Mouse (Mus musculus) midbrain, embryonic 14.5 days (tissue): ENCODE data around the gene Lin52. TPM values are rescaled to one million over a fixed set of nuclear protein-coding genes. Genes with fewer than 3 reads are reported as not detected.

Experiments
- ATAC-seq: fragments of 200-750 bp; cut with Nextera tagmentation; 2 replicates; pipeline ENCODE4 v1.8.0; 2017; ENCODE audit warnings: moderate number of reproducible peaks, moderate library complexity; ENCODE audit not compliant: low FRiP score, low TSS enrichment
- DNase-seq: peaks from one replicate; pipeline ENCODE4 v3.0.0-alpha.2; 2015
- H3K27ac ChIP-seq: fragments of 300-500 bp; sonication (generic); replicated peaks from 2 replicates; pipeline ENCODE4 v1.5.1; 2014; ENCODE audit warnings: mild to moderate bottlenecking, low read depth, low read length, moderate library complexity
- H3K27me3 ChIP-seq: fragments of 300-500 bp; sonication (generic); 2 replicates; pipeline ENCODE4 v1.6.1; 2014; ENCODE audit warnings: low read length, control low read depth, mixed read lengths; ENCODE audit not compliant: control insufficient read depth, insufficient read depth
- H3K36me3 ChIP-seq: fragments of 300-500 bp; sonication (generic); 2 replicates; pipeline ENCODE4 v1.6.1; 2014; ENCODE audit warnings: low read length, control low read depth; ENCODE audit not compliant: control insufficient read depth, insufficient read depth
- H3K4me1 ChIP-seq: fragments of 300-500 bp; sonication (generic); 2 replicates; pipeline ENCODE4 v1.6.1; 2014; ENCODE audit warnings: mild to moderate bottlenecking, antibody characterized with exemption, low read length, control low read depth; ENCODE audit not compliant: control insufficient read depth, insufficient read depth
- H3K4me2 ChIP-seq: fragments of 300-500 bp; sonication (generic); 2 replicates; pipeline ENCODE4 v1.6.1; 2014; ENCODE audit warnings: mild to moderate bottlenecking, low read length, moderate library complexity
- H3K4me3 ChIP-seq: fragments of 300-500 bp; sonication (generic); replicated peaks from 2 replicates; pipeline ENCODE4 v1.5.1; 2014; ENCODE audit warnings: low read depth, low read length
- H3K9ac ChIP-seq: fragments of 300-500 bp; sonication (generic); replicated peaks from 2 replicates; pipeline ENCODE4 v1.6.1; 2014; ENCODE audit warnings: mild to moderate bottlenecking, low read length, moderate library complexity
- H3K9me3 ChIP-seq: fragments of 300-500 bp; sonication (generic); 2 replicates; pipeline ENCODE4 v1.6.1; 2016; ENCODE audit warnings: low read length, control low read depth, mixed read lengths; ENCODE audit not compliant: control insufficient read depth
- WGBS: fragments of 180-500 bp; shearing (Covaris S2); extraction: QIAGEN DNeasy Blood & Tissue Kit; methylation state at CpG from one replicate; pipeline ENCODE4 v1.1.7; 2014; 5-methylcytosine and 5-hydroxymethylcytosine counted together
- polyA plus RNA-seq: library from polyadenylated mRNA; unstranded; fragments of >200 nt; fragmentation: Nextera tagmentation; extraction: Ambion mirVana; gene quantifications from 2 replicates; pipeline ENCODE4 v1.2.1, GENCODE M21; 2014

The Lin52 gene
- polyA plus RNA-seq, 1 experiment from 2014 or later = 41.5 TPM

- H3K9me3 ChIP-seq = no peaks in the 10 kb centered on the region
- H3K27ac ChIP-seq = peak overlapping the region; percentile 9; the same call in 1 of the 2 replicates
- under 1% methylated on average over 54 of the region's 54 CpGs for WGBS
- peak; percentile 96 for DNase-seq
- peak; percentile 69 for ATAC-seq
- H3K4me1 ChIP-seq = 0 out of 2 replicates have a peak, but pooled peaks cover 4% of the 10 kb centered on the region
- peak overlapping the region; percentile 46 for H3K4me3 ChIP-seq
- peak overlapping the region; percentile 91 for H3K4me2 ChIP-seq
- H3K27me3 ChIP-seq = no peaks in the 10 kb centered on the region; the same call in 1 of the 2 replicates
- peak overlapping the region; percentile 63 for H3K9ac ChIP-seq
- no peaks in the 10 kb centered on the region for H3K36me3 ChIP-seq
Measured at GRCm38 (mm10) chr12:84589825-84590761, 138.9 kb downstream of the Lin52 start.

Other genes with a start within 250 kb of the Lin52 start
- gene Elmsan1, start 232.5 kb upstream of the Lin52 start, polyA plus RNA-seq = 2.7 and 4.3 TPM in 2 replicates
- gene Ptgr2, start 166.2 kb upstream of the Lin52 start, polyA plus RNA-seq = 14.0 and 14.4 TPM in 2 replicates
- 62.9 and 79.8 TPM in 2 replicates for gene Zfp410, start 134.6 kb upstream of the Lin52 start, polyA plus RNA-seq
- 46.9 and 47.9 TPM in 2 replicates for gene Coq6, start 89.8 kb upstream of the Lin52 start, polyA plus RNA-seq
- gene Fam161b, start 89.6 kb upstream of the Lin52 start, polyA plus RNA-seq = 15.9 TPM in 2 replicates
- gene Entpd5, start 42.4 kb upstream of the Lin52 start, polyA plus RNA-seq = 6.4 and 12.1 TPM in 2 replicates
- gene Bbof1, start 42.4 kb upstream of the Lin52 start, polyA plus RNA-seq = 2.8 and 3.4 TPM in 2 replicates
- gene Rnf113a2, start 34.2 kb upstream of the Lin52 start, polyA plus RNA-seq = 21.8 and 22.6 TPM in 2 replicates
- gene Aldh6a1, start 418 bp upstream of the Lin52 start, polyA plus RNA-seq = 29.6 and 39.4 TPM in 2 replicates
- 2.7 and 4.0 TPM in 2 replicates for gene Vsx2, start 118.3 kb downstream of the Lin52 start, polyA plus RNA-seq
- 8.6 and 8.7 TPM in 2 replicates for gene Abcd4, start 166.0 kb downstream of the Lin52 start, polyA plus RNA-seq
- 0.32 TPM in 1 of 2 replicates, not detected in the other for gene Vrtn, start 189.6 kb downstream of the Lin52 start, polyA plus RNA-seq
- gene Syndig1l, start 247.4 kb downstream of the Lin52 start, polyA plus RNA-seq = 8.4 and 10.5 TPM in 2 replicates